Mouse (Mus musculus) right cerebral cortex, postnatal 25 days (tissue): ENCODE measurements around the gene Fmo9.

Experiments used
- DNase-seq: peaks from one replicate; pipeline ENCODE4 v3.0.0; 2022

Fmo9 gene

GRCm38 (mm10) chr1:166681745-166682144, at the start of gene Fmo9:
Fmo9 (minus strand) TSS chr1:166681845.
- DNase-seq, result no peak

GRCm38 (mm10) chr1:166730886-166731285, 49.2 kb upstream of the Fmo9 start:
- no peak for DNase-seq

DNA sequence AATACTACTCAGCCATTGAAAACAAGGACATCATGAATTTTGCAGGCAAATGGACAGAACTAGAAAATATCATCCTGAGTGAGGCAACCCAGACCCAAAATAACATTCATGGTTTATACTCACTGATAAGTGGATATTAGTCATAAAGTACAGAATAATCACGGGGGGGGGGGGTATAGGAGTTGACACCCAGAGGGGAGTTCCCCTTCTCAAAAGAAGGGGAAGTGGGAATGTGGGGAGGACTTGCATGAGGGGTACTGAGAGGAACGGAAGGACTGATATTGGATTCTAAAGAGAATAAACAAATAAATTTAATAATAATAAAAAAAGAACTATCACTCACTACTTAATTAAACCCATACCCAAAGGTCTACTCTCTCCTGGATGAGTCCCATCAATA, 48.6 kb upstream of the Fmo9 start:
- no peak for DNase-seq

- DNase-seq, result no peak
Measured at GRCm38 (mm10) chr1:166710861-166711260, 29.2 kb upstream of the Fmo9 start.

- DNase-seq, result no peak
Measured at GRCm38 (mm10) chr1:166702270-166702912, 20.7 kb upstream of the Fmo9 start.

- no peak for DNase-seq
Measured at GRCm38 (mm10) chr1:166669264-166669663, 12.4 kb downstream of the Fmo9 start.

GRCm38 (mm10) chr1:166660800-166661199, 20.8 kb downstream of the Fmo9 start:
- DNase-seq, result no peak

DNA sequence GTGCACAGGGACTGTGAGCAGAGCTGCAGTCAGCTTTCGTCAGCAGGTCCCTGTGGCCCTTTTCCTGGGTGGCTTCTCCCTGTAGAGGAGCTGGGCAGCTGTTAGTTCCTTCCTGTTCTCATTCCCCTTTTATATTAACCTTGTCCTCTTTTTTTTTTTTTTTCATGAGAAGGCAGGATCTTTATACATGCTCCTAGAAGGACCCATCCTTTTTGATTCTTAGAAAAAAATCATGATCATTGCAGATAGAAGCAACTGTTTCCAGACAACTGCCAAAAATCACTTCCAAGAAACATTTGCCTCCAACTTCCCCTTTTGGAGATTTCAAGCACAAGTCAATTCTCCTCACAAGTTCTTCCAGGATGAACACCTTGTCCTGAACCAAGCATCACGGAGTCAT, 34.1 kb downstream of the Fmo9 start, which contains the start of gene Gm4847:
TSS of gene Gm4847 (minus strand) at position 101 of the 400 bp plus-strand sequence.
- no peak for DNase-seq
